Mouse (Mus musculus) bone marrow, adult 2 months (tissue): Measurements from ENCODE around the gene Piwil4.

ENCODE experiments used
- CTCF ChIP-seq: fragments of 200-500 bp; IDR thresholded peaks from 2 replicates; pipeline ENCODE4 v1.5.1; 2011; ENCODE audit warnings: low read length, control low read depth; ENCODE audit not compliant: control insufficient read depth, insufficient read depth
- POLR2A ChIP-seq: fragments of 200-500 bp; IDR thresholded peaks from 2 replicates; pipeline ENCODE4 v1.6.1; 2011; ENCODE audit warnings: low read depth, mild to moderate bottlenecking, control low read depth, low read length, borderline replicate concordance; ENCODE audit not compliant: control insufficient read depth

- TF ChIP-seq POLR2A (no peak), CTCF (no peak)
These were observed 18.1 kb upstream of the Piwil4 start for GRCm38 (mm10) chr9:14758590-14758989.
